In genomic region chr17:90394606-90395005, GRCm38 (mm10) we compare ENCODE assay signal across 14 mouse cellular contexts.
DNase-seq lines count a peak whose midpoint lies in the region.
"Had no signal": no experiment of that assay in that cellular context is flagged by ENCODE, and none has a peak within 500 bp of the region (broad histone marks: within the 10 kb centered on the region; RNA-seq: fewer than 3 reads in every experiment).

No protein-coding gene starts in this region.

- peak; percentile 2 for DNase-seq in adrenal gland, postnatal 25 days
- no peak for DNase-seq in adrenal gland, postnatal 4 days (ENCODE audit: low spot score in 2 of 2)
- peak; percentile 18 to 24 for DNase-seq in cerebellum, postnatal 10 days
- DNase-seq in cerebellum, adult 8-10 months = no peak
- DNase-seq in ovary, postnatal 36 days (ENCODE audit: low spot score) = peak; percentile 8
- no peak for DNase-seq in ovary, postnatal 10 days (ENCODE audit: low spot score)
- no peak for DNase-seq in natural killer cell, adult 2 months (ENCODE audit: low spot score in 2 of 2)
- DNase-seq in adipocyte (ENCODE audit: low spot score) = no peak
- DNase-seq: adrenal gland, postnatal 14 days; heart, postnatal 14 days; kidney, adult 18-20 months; kidney, postnatal 25 days; liver, postnatal 0 days; lung, postnatal 36 days had no signal

Comparison
In these comparisons a context has a peak if more than half of its experiments do, and no peak if none do; other contexts are left out.
1. DNase-seq: peak in adrenal gland, postnatal 25 days (single experiment), cerebellum, postnatal 10 days (2 of 2) and ovary, postnatal 36 days (single experiment); none in adrenal gland, postnatal 4 days (0 of 2), cerebellum, adult 8-10 months (single experiment), ovary, postnatal 10 days (single experiment), natural killer cell, adult 2 months (0 of 2) and adipocyte (single experiment).